In the genomic region with DNA sequence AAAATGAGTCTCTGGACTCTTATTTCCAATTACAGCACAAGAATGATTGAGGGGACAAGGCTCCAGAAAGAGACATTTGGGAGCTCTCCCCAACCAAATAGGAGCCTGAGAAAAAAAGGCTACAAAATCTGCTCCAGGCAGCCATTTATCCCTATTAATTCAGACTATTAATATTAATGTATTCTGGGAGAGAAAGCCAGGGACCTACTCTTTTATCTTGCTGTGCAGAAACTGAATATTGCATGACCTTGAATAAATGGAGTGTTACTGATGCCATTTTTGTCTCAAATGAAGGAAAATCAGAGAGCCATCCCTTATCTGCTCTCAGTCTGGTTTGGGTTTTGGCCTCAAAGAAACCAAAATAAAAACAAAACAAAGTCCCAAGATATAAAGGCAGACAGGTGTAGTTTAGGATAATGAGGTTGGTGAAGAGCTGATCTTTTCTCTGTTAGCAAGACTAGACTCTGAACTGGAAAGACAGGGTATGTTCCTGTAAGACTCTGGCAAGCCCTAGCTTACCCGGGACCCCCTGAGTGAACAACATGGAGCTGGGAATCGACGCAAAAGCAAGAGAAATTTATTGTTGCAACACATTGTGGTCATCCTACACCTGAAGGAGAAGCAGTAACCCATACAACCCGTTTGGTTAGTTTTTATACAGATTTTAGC, we compare ENCODE assay signal across 15 mouse cellular contexts.
"Had no signal": no experiment of that assay in that cellular context is flagged by ENCODE, and none has a peak within 500 bp of the region (broad histone marks: within the 10 kb centered on the region; RNA-seq: fewer than 3 reads in every experiment).

No protein-coding gene starts in this region.

- H3K4me1 ChIP-seq: intestine, embryonic 15.5 days; limb, embryonic 15.5 days; liver, embryonic 13.5 days; neural tube, embryonic 15.5 days had no signal

- H3K27me3 ChIP-seq: intestine, embryonic 15.5 days; limb, embryonic 15.5 days; liver, embryonic 13.5 days; neural tube, embryonic 15.5 days had no signal

- H3K9me3 ChIP-seq: intestine, embryonic 15.5 days; limb, embryonic 15.5 days; liver, embryonic 13.5 days; neural tube, embryonic 15.5 days had no signal

- ATAC-seq: intestine, embryonic 15.5 days; liver, postnatal 0 days; lung, postnatal 0 days had no signal

- H3K4me3 ChIP-seq: intestine, embryonic 15.5 days; left cerebral cortex, adult 2 months; limb, embryonic 15.5 days; liver, embryonic 13.5 days; myocyte; neural tube, embryonic 15.5 days had no signal

- H3K27ac ChIP-seq: intestine, embryonic 15.5 days; left cerebral cortex, adult 2 months; limb, embryonic 15.5 days; liver, embryonic 13.5 days; neural tube, embryonic 15.5 days had no signal

- H3K9ac ChIP-seq: intestine, embryonic 15.5 days; limb, embryonic 15.5 days; liver, embryonic 13.5 days; liver, postnatal 0 days; neural tube, embryonic 15.5 days had no signal

- DNase-seq: kidney, adult 18-20 months; kidney, postnatal 10 days; liver, embryonic 13.5 days; liver, postnatal 0 days; lung, postnatal 4 days; right cerebral cortex, postnatal 4 days; spleen, adult 18-20 months; thymus, adult 18-20 months; thymus, postnatal 14 days had no signal

- H3K4me2 ChIP-seq: intestine, embryonic 15.5 days; limb, embryonic 15.5 days; liver, embryonic 13.5 days; neural tube, embryonic 15.5 days had no signal

- H3K36me3 ChIP-seq: intestine, embryonic 15.5 days; limb, embryonic 15.5 days; liver, embryonic 13.5 days; neural tube, embryonic 15.5 days had no signal
